Mouse (Mus musculus) lung, embryonic 14.5 days (tissue): ENCODE measurements at regions not wholly inside any gene's neighbourhood (a gene's known extent, or its start where the extent isn't known, plus 50 kb on each side); places are given as distances from the start of the nearest gene placed in this dataset.
A peak's percentile ranks its signal among the peaks of the same experiment; 100 is the strongest.

ENCODE experiments used
- ATAC-seq: fragments of 200-750 bp; cut with Nextera tagmentation; 2 replicates; pipeline ENCODE4 v1.8.0; 2017; ENCODE audit warnings: mild to moderate bottlenecking, moderate TSS enrichment, moderate library complexity; ENCODE audit not compliant: insufficient read depth
- DNase-seq: peaks from one replicate; pipeline ENCODE4 v3.0.0-alpha.2; 2015
- H3K27ac ChIP-seq: fragments of 300-500 bp; sonication (generic); 2 replicates; pipeline ENCODE4 v1.5.1; 2014; ENCODE audit warnings: low read depth, mild to moderate bottlenecking, moderate library complexity
- H3K27me3 ChIP-seq: fragments of 300-500 bp; sonication (generic); 2 replicates; pipeline ENCODE4 v1.6.1; 2014; ENCODE audit warnings: low read length, control low read depth; ENCODE audit not compliant: insufficient read depth
- H3K36me3 ChIP-seq: fragments of 300-500 bp; sonication (generic); 2 replicates; pipeline ENCODE4 v1.6.1; 2014; ENCODE audit warnings: control low read depth; ENCODE audit not compliant: insufficient read depth
- H3K4me1 ChIP-seq: fragments of 300-500 bp; sonication (generic); 2 replicates; pipeline ENCODE4 v1.6.1; 2014; ENCODE audit warnings: antibody characterized with exemption, control low read depth; ENCODE audit not compliant: insufficient read depth
- H3K4me2 ChIP-seq: fragments of 300-500 bp; sonication (generic); 2 replicates; pipeline ENCODE4 v1.6.1; 2014; ENCODE audit warnings: mild to moderate bottlenecking
- H3K4me3 ChIP-seq: fragments of 300-500 bp; sonication (generic); 2 replicates; pipeline ENCODE4 v1.5.1; 2014; ENCODE audit warnings: low read depth, low read length
- H3K9ac ChIP-seq: fragments of 300-500 bp; sonication (generic); 2 replicates; pipeline ENCODE4 v1.6.1; 2014
- H3K9me3 ChIP-seq: fragments of 300-500 bp; sonication (generic); 2 replicates; pipeline ENCODE4 v1.6.1; 2016; ENCODE audit warnings: low read depth, low read length, control low read depth
- CTCF ChIP-seq: IDR thresholded peaks from 2 replicates; pipeline ENCODE4 v1.5.1; 2016; ENCODE audit warnings: antibody characterized with exemption, low read depth
- WGBS: fragments of 180-500 bp; shearing (Covaris S2); extraction: QIAGEN DNeasy Blood & Tissue Kit; methylation state at CpG from one replicate; pipeline ENCODE4 v1.1.7; 2014; 5-methylcytosine and 5-hydroxymethylcytosine counted together

- no peaks in the 10 kb centered on the region; the same call in 1 of the 2 replicates for H3K4me1 ChIP-seq
- H3K27ac ChIP-seq, result peak overlapping the region; percentile 48
- peak; percentile 33 for DNase-seq
- no peak for TF ChIP-seq CTCF
- H3K4me2 ChIP-seq, result no peak overlapping the region
- no peak; the same call in 1 of the 2 replicates for ATAC-seq
- no peaks in the 10 kb centered on the region for H3K27me3 ChIP-seq
- no peaks in the 10 kb centered on the region for H3K9me3 ChIP-seq
- H3K36me3 ChIP-seq, result no peaks in the 10 kb centered on the region
- no peak overlapping the region for H3K9ac ChIP-seq
- H3K4me3 ChIP-seq, result no peak overlapping the region
- 39% methylated on average over 4 of the region's 4 CpGs for WGBS
Observed at GRCm38 (mm10) chr15:36427334-36427733, 580.2 kb downstream of the Zfp706 start.

DNA sequence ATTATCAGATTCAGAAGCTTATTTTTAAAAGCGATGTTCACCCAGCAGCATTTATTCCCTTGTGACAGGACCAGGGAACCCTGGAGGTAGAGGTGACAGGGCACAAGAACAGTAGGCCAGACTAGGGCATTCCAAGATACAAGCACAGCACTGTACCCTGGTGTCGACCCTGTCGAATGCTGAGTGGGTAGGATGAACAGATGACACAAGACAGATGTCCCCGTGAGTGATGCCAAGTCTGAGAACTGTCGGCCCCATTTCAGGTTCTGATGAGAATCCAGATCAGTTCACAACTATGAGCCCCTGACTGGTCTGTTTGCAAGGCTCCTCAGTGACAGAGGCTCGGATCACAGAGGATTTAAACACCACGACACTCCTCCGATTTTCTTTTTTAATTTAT, 581.7 kb downstream of the Zfp706 start:
- Histone ChIP-seq H3K9me3 (no peaks in the 10 kb centered on the region), H3K4me2 (no peak overlapping the region), H3K27me3 (no peaks in the 10 kb centered on the region), H3K4me3 (no peak overlapping the region), H3K9ac (no peak overlapping the region), H3K4me1 (no peaks in the 10 kb centered on the region; the same call in 1 of the 2 replicates), H3K36me3 (no peaks in the 10 kb centered on the region), H3K27ac (no peak overlapping the region)
- DNase-seq (no peak), ATAC-seq (no peak)
- WGBS, result 56% methylated on average over 8 of the region's 8 CpGs
- TF ChIP-seq CTCF, result no peak

- Histone ChIP-seq H3K27ac (no peak overlapping the region), H3K36me3 (no peaks in the 10 kb centered on the region), H3K9me3 (no peaks in the 10 kb centered on the region), H3K4me1 (no peaks in the 10 kb centered on the region; the same call in 1 of the 2 replicates), H3K4me2 (no peak overlapping the region), H3K4me3 (no peak overlapping the region), H3K27me3 (no peaks in the 10 kb centered on the region), H3K9ac (no peak overlapping the region)
- WGBS, result 81% methylated on average over 8 of the region's 8 CpGs
- ATAC-seq (no peak), DNase-seq (no peak)
- no peak for TF ChIP-seq CTCF
Observed at GRCm38 (mm10) chr15:36424047-36424446, 583.5 kb downstream of the Zfp706 start.

- H3K4me3 ChIP-seq, result no peak overlapping the region
- no peaks in the 10 kb centered on the region for H3K4me1 ChIP-seq
- no peaks in the 10 kb centered on the region for H3K9me3 ChIP-seq
- no peaks in the 10 kb centered on the region for H3K36me3 ChIP-seq
- 24% methylated on average over 3 of the region's 3 CpGs for WGBS
- TF ChIP-seq CTCF, result no peak
- H3K27me3 ChIP-seq, result no peaks in the 10 kb centered on the region
- ATAC-seq (no peak), DNase-seq (peak; percentile 56)
- no peak overlapping the region for H3K27ac ChIP-seq
- H3K4me2 ChIP-seq, result no peak overlapping the region
- H3K9ac ChIP-seq, result no peak overlapping the region
Observed at GRCm38 (mm10) chr15:36422781-36423180, 584.8 kb downstream of the Zfp706 start.

DNA sequence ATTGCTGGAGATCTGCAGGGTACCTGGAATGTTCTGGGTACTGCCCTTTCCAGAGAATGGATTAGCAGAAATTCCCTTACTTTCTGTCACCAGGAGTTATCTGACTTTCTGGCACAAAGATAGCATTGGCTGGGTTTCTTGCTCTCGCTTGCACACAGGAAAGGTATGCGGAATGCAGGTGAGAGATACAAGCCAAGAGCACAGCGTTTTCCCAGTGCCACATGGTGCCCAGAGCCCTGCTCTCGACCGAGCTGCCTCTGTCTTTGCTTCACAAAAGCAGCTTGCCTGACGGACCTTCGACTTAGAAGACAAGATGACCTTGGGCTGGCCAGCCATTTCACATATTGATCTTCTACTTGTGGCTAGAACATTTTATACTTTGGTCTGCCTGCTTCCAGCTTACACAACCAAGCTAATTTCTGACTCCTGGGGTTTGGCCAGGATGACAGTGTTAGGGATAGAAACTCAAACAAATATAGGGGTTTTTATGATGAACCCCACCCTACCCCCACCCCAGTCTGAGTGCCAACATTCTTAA, 587.6 kb downstream of the Zfp706 start:
- no peak for TF ChIP-seq CTCF
- Histone ChIP-seq H3K4me1 (no peaks in the 10 kb centered on the region), H3K9me3 (no peaks in the 10 kb centered on the region), H3K4me3 (no peak overlapping the region), H3K27me3 (no peaks in the 10 kb centered on the region), H3K4me2 (no peak overlapping the region), H3K27ac (no peak overlapping the region), H3K9ac (no peak overlapping the region), H3K36me3 (no peaks in the 10 kb centered on the region)
- ATAC-seq (no peak), DNase-seq (peak; percentile 32)
- WGBS, result 60% methylated on average over 7 of the region's 7 CpGs

DNA sequence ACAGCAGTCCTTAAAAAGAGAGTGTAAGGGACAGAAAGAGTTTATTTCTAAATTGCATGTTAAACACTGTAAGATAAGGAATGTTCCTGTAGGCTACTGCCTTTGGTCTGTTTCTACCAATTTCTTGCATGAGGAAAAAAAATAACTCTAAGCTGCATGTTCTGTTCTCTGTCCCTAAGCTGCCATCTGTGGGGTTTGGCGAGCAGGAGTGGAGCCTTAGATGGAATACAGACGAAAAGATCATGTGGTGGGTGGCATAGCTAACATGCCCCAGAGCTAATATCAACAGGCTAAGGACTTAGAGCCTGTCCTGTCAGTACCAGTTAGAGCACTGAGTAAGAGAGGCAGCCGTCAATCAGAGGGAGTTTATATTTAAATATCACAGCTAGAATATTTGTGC, 590.1 kb downstream of the Zfp706 start:
- Histone ChIP-seq H3K4me2 (no peak overlapping the region), H3K27me3 (no peaks in the 10 kb centered on the region), H3K4me3 (no peak overlapping the region), H3K36me3 (no peaks in the 10 kb centered on the region), H3K9me3 (no peaks in the 10 kb centered on the region), H3K4me1 (no peaks in the 10 kb centered on the region), H3K9ac (no peak overlapping the region), H3K27ac (no peak overlapping the region)
- WGBS, result 67% methylated on average over 3 of the region's 3 CpGs
- ATAC-seq, result no peak
- no peak for TF ChIP-seq CTCF
- DNase-seq, result no peak

- Histone ChIP-seq H3K27ac (no peak overlapping the region), H3K27me3 (no peaks in the 10 kb centered on the region), H3K9ac (no peak overlapping the region), H3K4me1 (no peaks in the 10 kb centered on the region), H3K9me3 (no peaks in the 10 kb centered on the region), H3K36me3 (no peaks in the 10 kb centered on the region), H3K4me2 (no peak overlapping the region), H3K4me3 (no peak overlapping the region)
- WGBS, result 64% methylated on average over 5 of the region's 5 CpGs
- no peak for ATAC-seq
- TF ChIP-seq CTCF, result no peak
- DNase-seq, result no peak
Observed at GRCm38 (mm10) chr15:36415552-36416249, 591.9 kb downstream of the Zfp706 start.
